Mouse (Mus musculus) layer of hippocampus, postnatal 14 days (tissue): ENCODE results near the gene Ttpal. TPM values are rescaled to one million over a fixed set of nuclear protein-coding genes. Genes with fewer than 3 reads are reported as not detected.
A peak's percentile ranks its signal among the peaks of the same experiment; 100 is the strongest.

Source experiments
- DNase-seq, 2 experiments: peaks; one replicate each; pipeline ENCODE4 v3.0.0; 2021 to 2022; ENCODE audit warnings: low spot score in 2 of 2, mixed read lengths in 1 of 2
- long read RNA-seq, 2 experiments: library from polyadenylated mRNA; stranded (forward); transcript quantifications; one replicate each; pipeline ENCODE4 v2.0.0; 2021
- total RNA-seq, 2 experiments: library from RNA; stranded (reverse); gene quantifications; 2 replicates each; pipeline ENCODE4 v1.2.3; 2021

Gene Ttpal
- total RNA-seq: 10 to 100 TPM; 53.1 to 57.6 TPM
- long read RNA-seq, experiment 1, full-length matches to known transcripts: 26 of 38 reads
- long read RNA-seq, experiment 1, partial matches to known transcripts: 1 of 38 reads
- long read RNA-seq, experiment 1, other reads (novel, unspliced or antisense): 11 of 38 reads
- long read RNA-seq, experiment 2, full-length matches to known transcripts: 18 of 43 reads
- long read RNA-seq, experiment 2, partial matches to known transcripts: 1 of 43 reads
- long read RNA-seq, experiment 2, other reads (novel, unspliced or antisense): 24 of 43 reads

DNA sequence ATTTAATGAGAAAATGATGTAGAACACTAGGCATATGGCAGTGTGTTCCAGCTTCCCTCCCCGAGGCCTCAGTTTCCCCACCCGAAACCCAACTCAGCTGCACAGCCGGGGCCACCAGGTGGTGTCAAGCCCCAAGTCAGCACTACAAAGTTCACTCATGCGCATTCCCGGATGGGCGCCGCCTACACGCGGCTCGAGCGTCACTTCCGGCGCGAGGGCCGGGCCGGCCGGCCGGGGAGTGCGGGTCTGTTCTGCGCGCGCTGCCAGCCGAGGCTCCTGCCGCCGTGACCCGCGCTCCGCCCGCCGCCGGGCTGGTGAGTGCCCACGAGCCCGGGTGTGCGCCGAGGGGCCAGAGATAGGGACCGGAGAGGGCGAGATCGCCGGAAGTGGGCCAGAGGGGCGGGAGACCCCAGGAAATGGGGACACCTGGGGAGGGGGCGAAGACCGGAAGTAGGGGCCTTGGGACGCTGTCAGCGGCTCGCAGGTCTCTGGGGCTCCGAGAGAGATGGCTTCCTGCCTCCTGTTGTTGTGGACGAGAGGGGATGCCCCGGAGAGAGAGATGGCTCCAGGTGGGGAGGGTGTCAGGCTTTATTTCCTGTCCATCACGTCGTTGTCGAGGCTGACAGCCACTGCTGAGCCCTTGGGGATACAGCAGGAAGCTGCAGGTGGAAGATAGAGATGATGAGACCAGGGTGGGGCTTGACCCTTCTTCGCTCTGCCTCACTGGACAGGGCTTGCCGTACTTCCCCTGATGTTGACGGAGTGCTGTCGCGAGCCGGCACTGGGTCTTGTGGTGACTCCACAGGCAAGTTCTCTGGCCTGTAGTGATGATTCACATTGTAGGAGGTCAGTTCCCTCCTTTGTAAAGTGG lies at the start of gene Ttpal:
Gene Ttpal (plus strand): TSS at position 214 of the 871 bp plus-strand sequence.
- DNase-seq: peak; percentile 85 to 89

DNA sequence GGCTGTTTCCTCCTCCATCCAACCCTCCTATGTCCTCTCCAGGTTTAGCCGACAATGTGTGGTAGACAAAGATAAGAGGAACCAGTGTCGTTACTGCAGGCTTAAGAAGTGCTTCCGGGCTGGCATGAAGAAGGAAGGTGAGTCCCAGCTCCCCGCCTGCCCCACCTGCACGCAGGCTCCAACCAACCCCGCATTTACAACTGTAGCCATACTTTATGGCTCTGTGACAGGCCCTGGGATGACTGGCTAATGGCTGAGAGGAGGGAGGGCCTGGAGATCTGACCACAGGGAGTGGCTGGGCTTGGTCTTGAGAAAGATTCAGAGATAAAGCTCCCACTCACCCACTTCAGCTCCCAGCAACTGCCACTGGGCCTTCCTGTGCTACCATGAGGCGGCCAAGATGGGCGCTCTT lies 49.6 kb upstream of the Ttpal start:
- no peak for DNase-seq

DNA sequence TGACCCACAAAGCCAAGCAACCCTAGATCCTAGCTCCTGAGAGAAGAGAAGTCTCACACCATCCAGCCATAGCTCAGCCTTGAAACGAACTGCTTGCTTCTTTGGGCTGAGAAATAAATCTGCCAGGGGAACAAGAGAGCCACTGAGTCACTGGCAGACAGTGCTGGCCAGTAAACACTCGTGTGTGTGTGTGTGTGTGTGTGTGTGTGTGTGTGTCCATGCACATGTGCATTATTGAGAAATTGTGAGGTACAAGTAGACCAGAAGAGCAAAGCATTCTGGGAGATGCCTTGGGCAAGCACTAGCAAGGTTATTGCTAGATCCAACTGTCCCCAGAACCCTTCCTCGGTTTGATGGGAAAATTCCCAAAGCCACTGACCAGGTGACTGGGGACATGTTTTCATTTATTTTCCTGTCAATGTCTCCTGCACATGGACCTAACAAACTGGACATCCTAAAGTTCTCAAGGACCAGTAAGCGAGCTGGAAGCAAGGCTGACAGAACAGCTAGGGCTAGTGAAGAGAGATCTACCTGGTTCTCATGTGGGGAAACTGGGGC lies 47.6 kb upstream of the Ttpal start:
- DNase-seq: no peak

DNA sequence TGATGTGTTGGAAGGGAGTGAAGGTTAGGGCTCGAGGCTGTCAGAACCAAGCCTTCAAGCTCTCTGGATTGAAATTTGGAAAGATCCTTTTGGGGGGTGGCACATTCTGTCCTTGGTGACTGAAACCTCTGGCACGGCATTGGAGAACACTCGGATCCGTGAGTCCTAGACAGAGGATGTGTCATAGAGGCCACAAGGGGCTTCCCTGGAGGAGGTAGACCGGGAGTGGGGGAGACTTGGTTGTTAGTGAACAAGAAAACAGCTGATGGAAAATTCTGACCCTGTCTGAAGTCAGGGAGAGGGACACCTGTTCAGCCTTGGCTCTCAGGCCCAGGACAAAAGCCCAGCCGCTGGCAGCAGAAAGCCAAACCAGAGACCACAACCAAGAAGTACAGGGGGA lies 47.1 kb upstream of the Ttpal start:
- DNase-seq: no peak

DNA sequence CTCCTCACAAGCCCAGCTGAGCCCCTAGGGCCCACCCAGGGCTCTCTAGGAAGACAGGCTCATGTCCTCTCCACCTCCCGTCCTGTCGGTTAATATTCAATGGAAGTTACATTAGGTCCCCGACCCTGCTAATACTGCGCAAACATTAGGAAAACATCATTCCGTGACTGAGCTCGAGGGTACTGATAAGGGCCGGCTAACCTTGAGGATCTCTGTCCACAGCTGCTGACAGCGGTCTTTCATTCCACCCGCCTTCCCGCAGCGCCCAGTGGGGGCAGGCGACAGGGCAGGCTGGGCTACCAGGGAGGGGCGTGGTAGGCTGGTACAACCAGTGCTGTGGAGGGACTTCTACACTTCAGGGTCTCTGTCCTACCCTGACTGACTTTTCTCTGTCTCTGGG lies 46.7 kb upstream of the Ttpal start:
- no peak for DNase-seq

DNA sequence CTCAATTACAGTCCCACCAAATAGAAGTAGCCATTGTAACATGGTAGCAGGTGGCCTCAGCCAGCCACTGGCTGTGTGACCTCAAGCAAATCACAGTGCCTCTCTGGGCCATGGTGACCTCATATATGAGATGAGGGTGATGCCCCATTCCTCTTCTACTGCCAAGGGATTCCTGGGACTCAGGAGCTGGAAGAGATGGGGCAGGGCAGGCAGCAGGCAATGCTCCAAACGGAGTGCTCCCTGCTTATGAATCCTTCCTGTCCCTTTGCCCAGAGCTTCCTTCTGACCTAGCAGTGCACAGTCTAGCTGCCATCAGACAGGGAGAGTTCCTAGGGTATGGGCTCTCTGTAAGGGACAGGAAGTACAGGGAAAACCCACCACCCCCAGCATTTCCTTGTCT lies 43.6 kb upstream of the Ttpal start:
- DNase-seq: no peak

DNA sequence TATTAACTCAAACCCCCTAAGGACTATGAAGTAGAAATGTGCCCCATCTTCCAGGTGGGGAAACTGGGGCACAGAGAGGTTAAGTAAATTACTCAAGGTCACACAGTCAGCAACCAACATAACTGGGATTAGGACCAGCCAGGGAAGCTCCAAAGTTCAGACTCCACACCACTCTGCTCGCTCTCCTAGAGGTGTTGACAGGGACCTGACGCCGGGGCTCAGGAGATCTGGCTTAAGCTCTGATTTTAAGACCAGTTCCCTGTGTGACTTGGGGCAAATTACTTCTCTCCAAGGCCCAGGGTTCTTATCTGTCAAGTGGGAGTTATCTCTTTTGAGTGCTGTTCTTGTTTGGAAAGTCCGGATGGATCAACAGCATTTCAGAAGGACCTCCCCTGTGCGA lies 42.9 kb upstream of the Ttpal start:
- no peak for DNase-seq

DNA sequence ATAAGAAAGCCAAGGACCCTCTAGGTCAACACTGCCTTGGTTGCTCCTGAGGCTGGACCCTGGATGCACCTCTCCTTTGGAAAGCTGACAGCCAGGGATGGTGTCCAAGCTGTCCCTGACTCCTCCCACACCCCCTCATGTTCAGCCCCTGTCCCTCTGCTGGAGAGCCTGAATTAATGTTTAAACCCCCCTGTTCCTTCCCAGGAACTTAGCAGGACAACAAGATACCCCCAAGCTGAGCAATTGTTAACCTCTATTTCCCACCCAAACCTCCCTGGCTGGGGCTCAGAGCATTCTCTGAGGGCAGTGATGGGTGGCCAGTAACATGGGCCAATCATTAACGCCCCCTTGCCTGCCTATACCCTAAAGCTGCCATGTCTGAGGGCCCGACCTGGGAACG lies 41.9 kb upstream of the Ttpal start:
- DNase-seq: no peak

DNA sequence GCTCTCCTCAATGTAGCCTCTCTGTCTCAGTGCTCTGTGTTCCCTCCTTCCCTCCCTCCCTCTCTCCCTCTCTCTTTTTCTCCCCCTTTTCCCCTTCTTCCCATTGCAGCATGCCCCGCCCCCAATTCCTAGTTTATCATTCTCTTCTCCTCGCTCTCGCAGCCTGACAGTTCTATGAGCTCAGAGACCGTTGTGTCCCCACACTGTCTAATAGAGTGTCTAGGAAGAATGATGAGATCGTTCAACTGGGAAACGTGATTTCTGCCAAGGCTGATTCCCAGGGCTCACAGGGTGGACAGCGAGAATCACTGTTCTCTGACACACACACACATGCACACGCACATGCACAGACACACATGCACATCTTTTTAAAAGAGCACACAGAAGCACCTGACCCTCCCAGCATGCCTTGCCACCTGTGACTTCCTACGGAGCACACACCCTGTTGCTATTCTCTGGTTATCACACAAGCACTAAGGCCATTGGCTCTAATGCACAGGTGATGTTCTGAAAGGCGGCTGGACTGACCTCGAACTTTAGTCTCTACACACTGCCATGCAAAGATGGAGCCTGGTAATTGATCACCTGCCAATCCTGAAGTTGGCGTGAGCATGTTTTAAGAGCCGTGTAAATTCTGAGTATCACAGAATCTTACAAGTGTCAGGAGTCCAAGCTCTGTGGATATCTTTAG lies 40.7 kb upstream of the Ttpal start:
- DNase-seq: no peak

DNA sequence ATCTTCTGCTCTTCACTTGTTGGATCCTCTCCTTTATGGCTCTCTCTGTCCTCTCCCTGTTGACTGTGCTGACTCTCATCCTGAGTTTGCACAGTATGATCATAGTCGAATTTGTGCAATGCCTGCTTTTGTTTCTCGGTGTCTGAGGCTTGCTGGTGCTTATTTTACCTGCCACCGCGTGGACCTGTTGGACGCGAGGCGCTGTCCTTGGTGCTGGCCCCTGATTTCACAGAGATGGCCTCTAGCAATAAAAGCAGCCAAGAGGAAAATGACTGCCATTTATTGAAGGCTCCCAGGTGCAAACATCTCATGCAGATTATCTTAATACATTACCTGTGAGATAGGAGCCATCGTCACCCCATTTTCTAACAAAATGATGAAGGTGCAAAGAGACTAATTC lies 37.5 kb upstream of the Ttpal start:
- no peak for DNase-seq

DNA sequence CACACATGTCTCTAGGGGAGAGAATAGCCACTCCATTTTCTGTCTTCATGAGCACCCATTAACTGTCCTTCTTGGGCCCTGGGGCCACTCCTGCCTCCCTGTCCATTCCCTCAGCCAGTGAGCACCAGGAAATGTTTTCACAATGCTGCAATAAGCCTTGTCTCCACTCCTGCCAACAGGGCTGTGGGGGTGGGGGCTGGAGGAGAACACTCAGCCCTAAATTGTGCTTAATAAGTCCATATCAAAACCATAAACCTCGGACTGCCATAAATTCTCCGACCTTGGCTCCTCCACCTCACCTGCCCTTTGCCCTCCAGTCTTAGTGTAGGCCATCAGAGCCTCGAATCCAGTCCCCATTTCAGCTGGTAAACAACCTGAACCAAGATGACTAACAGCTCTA lies 27.8 kb upstream of the Ttpal start:
- DNase-seq: no peak

DNA sequence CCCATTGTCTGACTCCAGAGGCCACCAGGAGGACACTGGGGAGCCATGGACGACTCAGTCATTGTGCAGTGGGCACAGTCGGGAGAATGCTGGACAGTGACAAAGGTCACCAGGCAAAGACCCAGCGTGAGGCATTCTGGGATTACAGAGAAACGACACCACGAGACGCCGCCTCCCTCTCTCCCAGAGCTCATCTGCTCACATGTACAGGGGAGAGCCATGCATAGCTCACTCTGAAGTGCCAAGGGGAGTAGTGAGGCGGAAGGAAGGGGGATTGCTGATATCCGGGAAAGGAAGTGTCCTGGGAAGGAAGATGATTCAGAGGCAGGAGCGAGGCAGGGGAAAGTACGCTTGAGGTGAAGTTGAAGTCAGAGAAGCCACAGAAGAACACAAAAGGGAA lies 26.9 kb upstream of the Ttpal start:
- DNase-seq: no peak

DNA sequence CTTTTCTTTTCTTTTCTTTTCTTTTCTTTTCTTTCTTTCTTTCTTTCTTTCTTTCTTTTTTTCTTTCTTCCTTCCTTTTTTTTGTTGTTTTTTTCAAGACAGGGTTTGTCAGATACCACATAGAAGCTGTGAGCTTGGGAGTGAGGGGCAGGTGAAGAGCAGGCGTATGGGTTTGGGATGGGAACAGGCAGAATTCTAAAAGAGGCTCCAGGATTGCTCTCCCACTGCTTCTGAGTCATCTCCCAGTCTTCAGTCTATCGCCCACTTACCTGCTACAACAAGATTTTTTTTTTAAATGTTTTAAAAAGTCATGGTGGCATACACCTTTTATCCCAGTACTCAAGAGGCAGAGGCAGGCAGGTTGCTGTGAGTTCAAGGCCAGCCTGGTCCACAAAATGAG lies 24.1 kb upstream of the Ttpal start:
- DNase-seq: no peak

DNA sequence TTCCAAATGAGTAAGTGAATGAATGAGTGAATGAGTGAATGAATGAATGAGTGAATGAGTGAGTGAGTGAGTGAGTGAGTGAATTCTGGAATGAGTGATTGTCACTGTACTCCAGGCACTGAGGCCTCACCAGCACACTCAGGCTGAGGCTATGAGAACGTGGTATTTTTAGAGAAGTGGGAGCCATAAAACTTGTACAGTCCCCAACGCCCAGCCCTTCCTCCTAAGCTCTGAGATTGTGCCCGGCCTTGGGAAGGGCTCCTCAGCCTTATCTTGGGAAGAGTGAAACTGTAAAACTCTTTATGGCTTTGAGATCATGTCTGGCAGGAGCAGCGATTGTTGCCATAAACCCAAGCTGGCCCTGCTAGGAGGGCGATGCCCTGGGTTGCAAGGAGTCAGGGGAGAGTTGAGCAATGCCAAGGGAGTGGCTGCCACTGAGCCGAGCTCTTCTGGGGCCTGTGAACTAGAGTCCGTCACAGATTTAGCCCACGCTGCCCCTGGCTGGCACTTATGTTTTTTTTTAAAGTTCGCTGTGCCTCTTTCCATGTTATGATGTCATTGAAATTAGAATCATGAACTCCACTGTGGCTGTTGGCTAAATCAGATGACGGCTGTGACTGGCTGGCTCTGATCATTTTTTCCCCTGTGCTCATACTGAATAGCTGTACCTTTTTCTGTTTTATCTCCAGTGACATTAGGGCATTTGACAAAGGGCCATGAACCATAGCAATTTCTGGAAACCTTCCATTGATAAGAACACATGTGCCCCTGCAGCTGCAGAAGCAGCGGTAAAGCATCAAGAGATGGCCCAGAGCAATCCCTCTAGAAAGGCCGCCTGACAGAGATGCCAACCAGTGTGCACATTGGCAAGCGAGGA lies 21.8 kb upstream of the Ttpal start:
- DNase-seq: no peak

DNA sequence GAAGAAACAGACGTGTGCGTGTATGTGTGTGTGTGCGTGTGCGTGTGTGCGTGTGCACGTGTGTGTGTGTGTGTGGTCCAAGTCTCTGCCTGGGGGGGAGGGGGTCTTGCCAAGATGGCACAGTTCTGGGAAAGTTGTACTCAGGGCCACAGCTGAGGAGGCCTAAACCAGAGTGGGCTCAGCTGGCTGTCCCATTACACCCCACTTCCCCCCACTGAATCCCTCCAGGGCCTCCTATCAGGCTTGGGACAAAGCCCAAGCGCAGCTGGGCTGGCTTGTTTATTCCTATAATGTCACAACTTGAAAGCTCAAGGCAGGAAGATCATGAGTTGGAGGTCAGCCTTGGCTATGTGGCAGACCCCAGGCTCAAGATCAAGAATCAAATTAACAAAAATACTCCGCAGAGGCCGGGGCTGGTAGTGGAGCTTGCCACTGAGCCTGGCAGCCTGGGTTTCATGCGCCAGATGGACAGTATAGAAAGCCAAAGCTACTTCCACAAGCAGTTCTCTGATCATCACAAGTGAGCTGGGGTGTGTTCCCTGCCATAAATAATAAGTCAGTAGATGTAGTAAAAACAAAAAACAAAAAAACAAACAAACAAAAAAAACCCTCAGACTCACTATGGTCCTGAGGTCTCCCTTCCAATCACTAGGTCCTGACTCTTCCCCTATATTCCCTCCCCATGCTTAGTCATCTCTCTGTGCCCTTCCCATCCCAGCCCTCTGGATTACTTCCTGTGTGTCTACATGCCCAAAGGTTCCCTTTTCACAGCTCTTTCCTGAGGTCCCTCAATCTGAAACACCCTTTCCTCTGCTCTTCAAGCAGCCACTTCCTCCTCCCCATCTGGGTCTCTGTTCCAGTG lies 18.7 kb upstream of the Ttpal start:
- DNase-seq: peak in 1 of 2 experiments; percentile 37

DNA sequence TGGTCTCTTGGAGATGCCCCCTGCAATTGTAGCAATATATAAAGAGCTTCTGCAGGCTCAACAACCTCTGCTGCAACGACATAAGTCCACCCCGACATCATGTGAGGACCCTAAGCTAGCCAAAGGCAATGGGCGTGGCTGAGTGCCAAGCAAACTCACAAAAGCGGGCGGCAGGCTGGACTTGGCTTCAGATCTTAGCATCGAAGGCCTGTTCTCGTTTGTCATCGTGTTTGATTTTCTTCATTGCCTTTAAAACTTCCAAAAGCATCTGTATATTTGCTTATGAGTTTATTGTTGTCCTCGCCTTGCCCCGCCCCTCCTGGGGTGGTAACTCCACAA lies 18.1 kb upstream of the Ttpal start:
- no peak for DNase-seq

DNA sequence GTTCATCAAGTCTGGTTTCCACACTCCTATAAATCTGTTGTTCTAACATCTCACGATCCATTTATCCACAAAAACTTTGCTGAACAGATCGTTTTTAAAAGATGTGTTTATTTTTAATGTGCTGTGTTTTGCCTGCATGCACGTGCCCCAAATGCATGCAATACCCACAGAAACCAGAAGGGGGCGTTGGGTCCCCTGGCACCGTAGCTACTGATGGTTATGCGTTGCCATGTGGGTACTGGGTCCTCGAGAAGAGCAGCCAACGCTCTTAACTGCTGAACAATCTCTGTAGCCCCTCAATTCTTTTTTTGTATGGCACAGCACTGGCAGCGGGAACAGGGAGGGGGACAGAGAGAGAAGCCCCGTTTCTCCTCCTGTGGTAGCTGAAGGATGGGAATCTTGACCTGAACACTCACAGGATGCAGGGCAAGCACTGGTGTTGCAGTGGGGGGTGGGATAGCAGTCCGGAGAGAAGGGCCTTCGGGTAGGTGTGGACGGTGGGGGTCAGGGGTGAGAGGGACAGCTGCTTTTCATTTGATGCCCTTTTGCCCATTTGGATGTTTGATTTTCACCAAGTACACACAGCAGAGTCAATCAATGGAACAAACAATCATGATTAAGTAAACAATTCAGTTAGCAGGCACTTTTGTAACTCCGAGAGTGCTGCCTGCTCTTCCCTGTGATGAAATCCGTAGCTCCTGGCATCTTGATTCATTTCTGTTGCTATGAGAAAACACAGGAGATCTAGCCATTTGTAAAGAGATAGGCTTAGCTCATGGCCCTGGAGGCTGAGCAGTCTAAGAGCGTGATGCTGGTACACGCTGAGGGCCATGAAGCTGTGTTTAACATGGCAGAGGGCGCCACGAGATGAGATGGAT lies 15.5 kb upstream of the Ttpal start:
- DNase-seq: peak in 1 of 2 experiments; percentile 32

DNA sequence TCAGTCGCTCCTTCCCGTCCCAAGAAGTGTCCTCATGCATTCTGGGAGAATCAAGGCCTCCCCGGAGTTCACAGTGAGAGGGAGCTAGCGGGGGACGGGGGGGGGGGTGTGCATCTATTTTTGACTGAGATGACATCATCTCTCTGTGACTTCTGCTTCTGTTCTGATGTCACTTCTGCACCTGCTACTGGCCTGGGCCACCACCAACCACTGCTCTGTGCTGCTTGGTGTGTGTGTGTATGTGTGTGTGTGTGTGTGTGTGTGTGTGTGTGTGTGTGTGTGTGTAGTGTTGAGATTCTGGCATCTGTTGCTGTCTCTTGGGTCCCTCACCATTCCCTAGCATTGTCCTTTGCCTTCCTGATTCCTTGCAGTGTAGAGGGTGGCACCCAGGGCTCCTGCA lies 14.6 kb upstream of the Ttpal start:
- DNase-seq: no peak

DNA sequence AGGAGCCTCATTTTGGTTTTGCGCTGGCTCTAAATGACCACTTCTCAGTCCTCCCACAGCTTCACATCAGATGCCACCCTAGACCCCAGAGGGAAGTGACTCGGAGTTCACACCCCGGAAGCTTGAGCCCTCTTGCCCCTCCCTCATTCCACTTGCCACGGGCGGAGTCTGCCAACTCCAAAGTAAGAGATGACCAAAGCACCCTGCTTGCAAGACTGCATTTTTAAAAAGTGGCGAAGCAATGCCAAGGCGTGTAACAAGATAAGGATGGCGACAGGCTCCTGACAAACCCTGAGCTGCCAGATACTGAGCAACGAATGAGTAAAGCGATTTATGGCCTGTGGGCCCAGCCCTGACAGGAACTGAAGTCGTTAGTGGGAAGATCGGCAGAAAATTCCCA lies 11.9 kb upstream of the Ttpal start:
- no peak for DNase-seq
